Mouse (Mus musculus): Measurements from ENCODE around the gene Ccdc158. TPM values are rescaled to one million over a fixed set of nuclear protein-coding genes. Genes with fewer than 3 reads are reported as not detected.

The Ccdc158 gene
- total RNA-seq, 2 experiments from 2014 or later, result 1.3 TPM; not detected in 1

GRCm38 (mm10) chr5:92692206-92693007 lies 17.3 kb upstream of the Ccdc158 start:
- no peak for ATAC-seq (replicated peaks; ENCODE audit: low FRiP score, poor library complexity, severe bottlenecking)

DNA sequence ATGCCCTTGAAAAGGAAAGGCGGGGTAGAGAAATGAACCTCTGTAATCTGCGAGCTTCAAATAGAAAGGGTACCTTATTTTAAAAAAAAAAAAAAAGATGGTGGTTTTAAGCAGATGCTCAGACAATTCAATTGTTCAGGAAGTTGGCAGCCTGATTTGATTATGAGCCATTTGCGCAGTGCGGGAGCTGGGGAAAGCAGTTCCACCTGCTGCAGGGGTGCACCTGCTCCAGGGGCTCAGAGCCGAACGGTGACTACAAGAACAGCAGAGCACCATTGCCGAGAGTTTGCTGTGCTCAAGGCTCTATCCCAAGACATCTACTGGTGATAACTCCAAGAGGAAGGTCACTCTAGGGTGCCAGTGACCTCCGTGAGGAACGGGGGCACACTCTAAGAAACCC lies 13.5 kb upstream of the Ccdc158 start:
- ATAC-seq (replicated peaks; ENCODE audit: low FRiP score, poor library complexity, severe bottlenecking), result no peak

GRCm38 (mm10) chr5:92688124-92688523 lies 13.1 kb upstream of the Ccdc158 start:
- no peak for ATAC-seq (replicated peaks; ENCODE audit: low FRiP score, poor library complexity, severe bottlenecking)

DNA sequence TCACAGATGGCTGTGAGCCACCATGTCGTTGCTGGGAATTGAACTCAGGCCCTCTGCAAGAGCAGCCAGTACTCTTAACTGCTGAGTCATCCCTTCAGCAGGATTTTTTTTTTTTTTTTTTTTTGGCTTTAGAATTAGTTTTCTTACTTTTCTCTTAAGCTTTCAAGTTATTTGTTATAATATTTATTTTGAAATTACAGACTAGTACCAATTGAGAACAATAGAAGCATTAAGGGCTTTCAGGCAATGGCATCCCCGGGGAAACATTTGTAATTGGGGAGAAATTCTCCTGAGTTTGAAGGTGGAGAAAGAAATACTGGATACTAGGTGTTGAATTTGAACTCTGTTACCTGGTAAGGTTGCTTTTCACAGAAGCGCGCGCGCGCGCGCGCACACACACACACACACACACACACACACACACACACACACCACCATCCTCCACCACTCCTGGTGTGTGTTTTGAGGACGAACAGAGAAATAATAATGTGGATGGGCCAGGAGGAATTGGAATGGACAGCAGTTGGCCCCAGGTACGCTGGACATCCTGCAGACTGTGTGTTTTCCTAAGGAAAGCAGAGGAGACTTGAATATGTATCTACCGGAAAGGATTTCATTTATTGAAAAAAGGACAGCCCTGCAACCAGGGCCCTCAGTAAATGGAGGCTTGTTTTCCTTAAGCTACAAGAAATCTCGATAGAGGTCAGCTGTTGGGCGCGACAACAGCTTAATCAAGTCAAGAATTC lies 9.8 kb upstream of the Ccdc158 start:
- ATAC-seq (replicated peaks; ENCODE audit: low FRiP score, poor library complexity, severe bottlenecking), result no peak

DNA sequence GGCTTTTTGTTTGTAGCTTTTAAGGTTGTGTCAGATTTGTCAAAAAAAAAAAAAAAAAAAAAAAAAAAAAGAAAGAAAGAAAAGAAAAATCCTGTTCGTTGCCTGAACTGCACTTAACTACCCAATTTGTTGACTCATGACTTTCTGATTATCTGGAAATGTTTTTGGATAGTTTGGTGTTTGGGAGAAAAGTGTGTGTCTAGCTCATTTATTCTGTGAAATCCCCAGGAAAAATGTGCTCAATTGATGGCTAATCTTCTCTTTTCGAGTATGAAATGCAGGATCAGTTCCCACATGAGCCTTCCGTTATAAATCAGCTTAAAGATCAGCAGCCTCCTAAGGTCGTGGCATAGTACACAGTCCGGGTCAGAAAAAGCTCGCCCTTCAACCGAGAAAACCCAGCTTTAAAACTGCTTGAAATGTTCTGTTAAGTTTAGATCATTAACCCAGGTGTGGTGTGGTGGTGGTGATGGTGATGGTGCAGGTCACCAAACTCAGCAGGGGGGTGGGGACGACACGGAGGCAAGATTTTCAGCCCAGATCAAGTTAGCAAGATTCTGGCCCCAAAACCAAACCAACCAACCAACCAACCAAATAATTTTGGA lies 8.9 kb upstream of the Ccdc158 start:
- ATAC-seq (replicated peaks; ENCODE audit: low FRiP score, poor library complexity, severe bottlenecking), result no peak

DNA sequence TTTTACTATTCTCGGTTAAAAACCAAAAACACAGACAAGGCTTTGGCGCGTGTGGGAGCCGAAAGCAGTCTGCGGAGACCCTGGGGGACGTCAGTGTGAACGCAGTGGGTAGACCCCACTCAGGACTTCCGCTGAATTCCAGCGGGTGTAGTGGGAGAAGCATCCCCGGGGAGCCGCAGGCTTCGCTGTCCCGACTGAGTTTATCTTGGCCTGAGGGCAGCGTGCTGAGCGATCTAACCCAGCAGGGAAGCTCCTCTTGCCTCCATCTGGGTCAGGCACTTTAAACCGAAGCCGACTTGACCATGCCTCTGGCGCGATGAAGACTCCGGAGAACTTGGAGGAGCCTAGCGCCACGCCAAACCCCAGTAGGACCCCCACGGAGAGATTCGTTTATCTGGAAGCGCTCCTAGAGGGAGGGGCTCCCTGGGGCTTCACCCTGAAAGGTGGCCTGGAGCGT lies 8.3 kb upstream of the Ccdc158 start, which contains the start of gene Shroom3:
TSS of gene Shroom3 (plus strand) at position 85 of the 457 bp plus-strand sequence.
- no peak for ATAC-seq (replicated peaks; ENCODE audit: low FRiP score, poor library complexity, severe bottlenecking)

- no peak for ATAC-seq (replicated peaks; ENCODE audit: low FRiP score, poor library complexity, severe bottlenecking)
These were observed 7.7 kb upstream of the Ccdc158 start for GRCm38 (mm10) chr5:92682621-92683348.

DNA sequence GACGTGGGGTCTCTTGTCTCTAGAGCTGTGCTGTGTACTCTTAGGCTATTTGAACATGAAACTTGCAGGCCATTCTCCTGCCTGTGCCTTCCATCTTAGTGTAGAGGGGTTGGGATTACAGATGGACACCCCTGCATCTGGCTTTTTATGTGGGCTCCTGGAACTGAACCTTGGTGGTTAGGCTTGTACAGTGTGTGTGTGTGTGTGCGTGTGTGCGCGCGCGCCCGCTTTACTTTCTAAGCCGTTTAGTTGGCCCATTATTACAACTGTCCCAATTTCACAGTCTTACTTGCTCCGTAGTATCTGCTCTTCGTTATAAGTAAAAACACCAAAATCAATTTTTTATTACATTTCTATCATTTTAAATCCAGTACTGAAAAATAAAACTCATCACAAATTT lies 6.8 kb upstream of the Ccdc158 start:
- ATAC-seq (replicated peaks; ENCODE audit: low FRiP score, poor library complexity, severe bottlenecking), result no peak

DNA sequence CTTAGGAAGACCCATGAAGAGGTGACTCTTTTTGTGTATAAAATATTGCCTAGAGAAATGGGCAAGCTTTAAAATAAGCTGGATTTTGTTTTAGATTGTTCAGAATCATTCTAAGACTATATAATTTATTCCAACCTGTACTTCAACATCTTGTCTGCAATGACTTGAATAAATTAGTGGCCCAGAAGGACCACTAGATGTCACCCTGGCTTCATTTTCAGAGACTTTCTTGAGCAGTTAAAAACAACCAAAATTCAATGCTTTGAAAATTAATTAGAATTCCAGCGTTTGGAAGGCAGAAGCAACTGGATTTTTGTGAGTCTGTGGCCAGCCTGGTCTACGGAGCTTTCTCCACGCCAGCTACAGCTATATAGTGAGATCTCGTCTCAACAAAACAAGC lies 4.4 kb upstream of the Ccdc158 start:
- no peak for ATAC-seq (replicated peaks; ENCODE audit: low FRiP score, poor library complexity, severe bottlenecking)

DNA sequence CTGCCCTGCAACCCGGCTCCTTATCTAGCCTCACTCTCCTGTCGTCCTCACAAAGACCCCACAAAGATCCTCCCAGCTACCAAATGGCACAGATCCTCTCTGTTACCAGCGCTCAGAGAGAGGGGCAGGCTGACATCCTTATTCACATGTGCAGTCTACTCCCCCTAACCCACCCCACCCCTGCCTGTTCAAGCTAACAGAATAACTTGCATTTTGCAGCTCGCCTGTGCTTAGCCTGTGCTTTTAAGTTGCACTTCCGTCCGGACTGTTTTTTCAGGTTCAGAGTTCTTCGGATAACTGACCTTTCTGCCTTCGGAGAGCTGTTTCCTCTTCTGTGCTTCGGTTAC lies 476 bp upstream of the Ccdc158 start:
- ATAC-seq (replicated peaks; ENCODE audit: low FRiP score, poor library complexity, severe bottlenecking), result no peak

DNA sequence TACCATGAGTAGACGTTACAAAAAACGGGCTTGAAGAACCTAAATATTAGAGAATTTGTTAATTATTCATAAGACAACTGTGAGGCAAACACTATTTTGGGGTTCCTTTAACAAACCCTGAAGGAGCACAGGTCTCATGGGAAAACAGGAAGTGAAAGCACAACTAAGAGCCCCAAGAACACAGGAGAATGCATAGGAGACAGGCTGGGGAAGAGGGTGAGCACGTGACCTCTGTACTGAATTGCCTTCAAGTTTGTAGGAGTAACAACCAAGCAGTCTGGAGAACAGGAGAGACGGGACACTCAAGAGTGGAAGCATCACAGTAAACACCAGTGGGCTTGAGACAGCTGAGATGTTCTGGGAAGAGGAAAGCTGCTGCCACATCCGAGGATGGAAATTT lies 8.2 kb downstream of the Ccdc158 start:
- ATAC-seq (replicated peaks; ENCODE audit: low FRiP score, poor library complexity, severe bottlenecking), result no peak

GRCm38 (mm10) chr5:92664321-92664720 lies 10.8 kb downstream of the Ccdc158 start:
- no peak for ATAC-seq (replicated peaks; ENCODE audit: low FRiP score, poor library complexity, severe bottlenecking)

DNA sequence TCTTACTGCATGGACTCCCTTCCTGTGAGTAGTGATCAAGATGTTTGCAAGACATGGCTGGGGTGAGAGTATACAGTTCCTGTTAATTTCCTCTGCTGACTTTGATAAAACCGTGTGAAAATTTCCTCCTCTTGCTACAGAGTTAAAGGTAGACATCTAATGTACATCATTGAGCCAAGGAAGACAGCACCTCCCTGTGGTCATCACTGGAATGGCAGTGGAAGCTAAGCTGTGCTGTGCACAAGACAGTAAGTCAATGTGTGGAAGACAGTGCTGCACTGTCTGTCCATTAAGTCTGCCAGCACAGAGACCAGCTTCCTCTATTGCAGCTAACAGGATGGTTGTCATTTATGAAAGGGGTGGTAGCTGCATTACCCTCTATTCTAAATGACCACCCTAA lies 18.8 kb downstream of the Ccdc158 start:
- ATAC-seq (replicated peaks; ENCODE audit: low FRiP score, poor library complexity, severe bottlenecking), result no peak

DNA sequence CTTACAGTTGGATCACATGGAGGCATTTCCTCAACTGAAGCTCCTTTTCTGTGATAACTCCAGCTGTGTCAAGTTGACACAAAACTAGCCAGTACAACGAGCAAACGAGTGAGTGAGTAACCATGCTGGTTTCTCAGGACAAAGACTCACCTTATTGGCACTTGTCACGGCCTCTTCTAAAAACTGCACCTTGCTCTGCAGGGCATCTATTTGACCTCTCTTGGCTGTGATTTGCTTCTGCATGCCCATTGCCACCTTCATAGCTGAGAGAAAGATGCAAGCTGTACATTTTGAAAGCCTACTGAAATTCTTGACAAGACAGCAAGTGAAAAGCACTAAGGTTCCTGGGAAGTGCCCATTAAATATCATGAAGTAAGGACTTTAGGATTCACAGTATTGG lies 34.2 kb downstream of the Ccdc158 start:
- no peak for ATAC-seq (replicated peaks; ENCODE audit: low FRiP score, poor library complexity, severe bottlenecking)

DNA sequence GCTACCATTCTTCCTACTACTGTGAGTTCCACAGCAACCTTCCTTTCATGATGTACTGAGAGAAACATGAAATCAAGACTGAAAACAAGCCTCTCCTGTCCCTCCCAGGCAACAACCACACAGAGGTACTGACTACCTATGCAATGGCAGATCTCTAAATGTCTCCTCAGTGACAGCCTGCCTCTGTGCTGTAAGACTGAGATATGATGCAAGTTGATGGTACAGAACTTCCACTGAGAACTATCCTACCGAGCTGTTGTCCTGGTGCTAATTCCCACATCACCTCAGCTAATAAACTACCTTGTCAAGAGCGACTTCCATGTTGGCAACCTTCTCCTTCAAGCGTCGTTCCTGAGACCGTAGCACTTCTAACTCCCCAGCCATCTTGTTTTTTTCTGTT lies 39.2 kb downstream of the Ccdc158 start:
- ATAC-seq (replicated peaks; ENCODE audit: low FRiP score, poor library complexity, severe bottlenecking), result no peak

DNA sequence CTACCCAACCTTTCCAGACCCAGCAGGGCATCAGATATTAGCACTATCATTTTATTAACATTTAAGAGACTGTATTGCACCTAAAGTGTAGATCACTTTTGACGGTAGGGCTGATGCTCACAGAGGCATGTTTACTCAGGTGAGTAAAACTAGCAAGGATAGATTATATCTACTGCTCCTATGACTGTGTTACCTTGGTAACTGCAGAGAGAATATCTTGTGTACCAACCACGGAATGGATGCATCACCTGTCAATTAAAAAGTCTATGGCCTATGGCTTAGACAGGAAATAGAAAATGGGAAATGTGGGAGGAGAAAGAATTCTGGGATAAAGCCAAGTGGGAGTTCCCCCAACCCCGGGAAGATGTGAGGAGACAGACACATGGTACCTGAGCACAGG lies 40.2 kb downstream of the Ccdc158 start:
- ATAC-seq (replicated peaks; ENCODE audit: low FRiP score, poor library complexity, severe bottlenecking), result no peak

GRCm38 (mm10) chr5:92633526-92633925 lies 41.5 kb downstream of the Ccdc158 start:
- no peak for ATAC-seq (replicated peaks; ENCODE audit: low FRiP score, poor library complexity, severe bottlenecking)

DNA sequence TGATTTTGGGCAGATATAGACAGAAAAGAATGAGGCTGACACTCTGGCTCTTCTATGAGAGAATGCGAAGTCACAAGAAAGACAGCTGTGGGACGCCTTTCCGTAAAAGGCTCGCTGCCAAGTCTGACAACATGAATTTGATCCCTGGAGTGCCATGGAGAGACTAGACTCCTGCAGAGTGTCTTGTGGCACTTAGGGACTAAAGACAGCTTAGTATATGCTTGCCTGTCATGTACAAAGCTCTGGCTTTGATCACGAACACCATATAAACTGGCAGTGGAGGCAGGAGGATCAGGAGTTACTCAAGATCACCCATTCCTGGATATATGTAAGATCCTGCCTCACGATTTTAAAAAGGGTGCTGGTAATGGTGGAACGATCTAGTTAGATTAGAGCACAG lies 47.2 kb downstream of the Ccdc158 start:
- no peak for ATAC-seq (replicated peaks; ENCODE audit: low FRiP score, poor library complexity, severe bottlenecking)

GRCm38 (mm10) chr5:92621883-92622282 lies 53.2 kb downstream of the Ccdc158 start:
- no peak for ATAC-seq (replicated peaks; ENCODE audit: low FRiP score, poor library complexity, severe bottlenecking)

DNA sequence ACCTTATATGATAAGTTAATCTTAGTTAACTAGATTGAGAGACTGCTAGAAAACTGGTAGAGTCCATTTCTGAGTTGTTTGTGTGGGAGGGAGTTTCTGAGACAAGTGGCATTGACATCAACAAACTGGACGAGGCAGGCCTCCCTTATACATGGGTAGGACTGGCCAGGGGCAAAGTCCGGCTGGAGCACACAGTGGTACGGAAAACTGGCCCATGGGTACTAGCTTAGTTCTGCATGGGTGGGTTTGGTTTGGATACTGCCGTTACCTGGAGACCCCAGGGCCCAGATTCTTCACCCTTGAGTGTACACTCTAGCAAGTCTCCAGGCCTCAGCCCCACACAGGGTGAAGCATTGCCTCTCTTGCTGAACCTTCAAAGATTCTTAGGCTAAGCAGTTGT lies 62.3 kb downstream of the Ccdc158 start:
- ATAC-seq (replicated peaks; ENCODE audit: low FRiP score, poor library complexity, severe bottlenecking), result no peak

All from erythroid progenitor cell, adult 5-6 weeks (primary cell).